ENCODE assay signal across 17 mouse cellular contexts in genomic region chr17:88029194-88029970, GRCm38 (mm10). TPM values are rescaled to one million over a fixed set of nuclear protein-coding genes. Genes with fewer than 3 reads are reported as not detected.
DNase-seq lines count a peak whose midpoint lies in the region; ATAC-seq lines count a peak whose summit lies in the region.
"Had no signal": no experiment of that assay in that cellular context is flagged by ENCODE, and none has a peak within 500 bp of the region (broad histone marks: within the 10 kb centered on the region; RNA-seq: fewer than 3 reads in every experiment).

No protein-coding gene starts in this region.

- no peaks in the 10 kb centered on the region for H3K9me3 ChIP-seq in midbrain, embryonic 13.5 days
- H3K9me3 ChIP-seq: forebrain, embryonic 15.5 days; heart, embryonic 13.5 days; hindbrain, embryonic 13.5 days; lung, embryonic 15.5 days had no signal

- no peaks in the 10 kb centered on the region; the same call in 1 of the 2 replicates for H3K36me3 ChIP-seq in midbrain, embryonic 13.5 days
- H3K36me3 ChIP-seq: forebrain, embryonic 15.5 days; heart, embryonic 13.5 days; hindbrain, embryonic 13.5 days; lung, embryonic 15.5 days had no signal

- ATAC-seq in midbrain, embryonic 13.5 days: no peak
- ATAC-seq: forebrain, embryonic 15.5 days had no signal

- no peak overlapping the region for H3K27ac ChIP-seq in midbrain, embryonic 13.5 days
- H3K27ac ChIP-seq: forebrain, embryonic 15.5 days; heart, embryonic 13.5 days; hindbrain, embryonic 13.5 days; lung, embryonic 15.5 days; stomach, postnatal 0 days had no signal

- 83% methylated on average over 17 of the region's 17 CpGs for WGBS in midbrain, embryonic 13.5 days

- no peak overlapping the region for H3K9ac ChIP-seq in midbrain, embryonic 13.5 days (replicated peaks)
- H3K9ac ChIP-seq: forebrain, embryonic 15.5 days; heart, embryonic 13.5 days; hindbrain, embryonic 13.5 days; lung, embryonic 15.5 days had no signal

- H3K27me3 ChIP-seq in midbrain, embryonic 13.5 days: no peaks in the 10 kb centered on the region
- H3K27me3 ChIP-seq: forebrain, embryonic 15.5 days; heart, embryonic 13.5 days; hindbrain, embryonic 13.5 days; lung, embryonic 15.5 days had no signal

- DNase-seq in frontal cortex, adult 2 months (ENCODE audit: extremely low spot score in 1 of 2, low spot score in 1 of 2): peak; percentile 32 to 62
- DNase-seq in frontal cortex, postnatal 10 days (ENCODE audit: low spot score in 2 of 2): no peak
- peak; percentile 17 to 67 for DNase-seq in layer of hippocampus, adult 18-20 months (ENCODE audit: low spot score in 2 of 2)
- DNase-seq in layer of hippocampus, adult 11-12 months (ENCODE audit: low spot score): no peak
- DNase-seq in right cerebral cortex, adult 18-20 months: peak; percentile 72
- DNase-seq in right cerebral cortex, postnatal 14 days: no peak
- DNase-seq in right cerebral cortex, postnatal 36 days (ENCODE audit: low spot score in 2 of 2): peak; percentile 46 to 71
- DNase-seq: adrenal gland, adult 2 months; cerebellum, adult 8-10 months; gastrocnemius, postnatal 25 days; kidney, adult 2 months had no signal

- peaks cover 21% of the 10 kb centered on the region for H3K4me1 ChIP-seq in midbrain, embryonic 13.5 days (replicated peaks)

- no peak overlapping the region for H3K4me2 ChIP-seq in midbrain, embryonic 13.5 days (replicated peaks)
- H3K4me2 ChIP-seq: forebrain, embryonic 15.5 days; heart, embryonic 13.5 days; hindbrain, embryonic 13.5 days; lung, embryonic 15.5 days had no signal

- no peak overlapping the region for H3K4me3 ChIP-seq in midbrain, embryonic 13.5 days (replicated peaks)
- H3K4me3 ChIP-seq: forebrain, embryonic 15.5 days; heart, embryonic 13.5 days; hindbrain, embryonic 13.5 days; lung, embryonic 15.5 days had no signal

RNA-seq across cellular contexts. Expression of gene Fbxo11, which starts 35.7 kb away (rescaled TPM):
- 83.2 and 87.1 TPM in 2 replicates for polyA plus RNA-seq in frontal cortex, adult 2 months (2012; rRNA removed)
- total RNA-seq in layer of hippocampus, adult 18-20 months (2021): 100 to 1,000 TPM; 123 to 128 TPM
- 30.7 and 31.2 TPM in 2 replicates for polyA plus RNA-seq in midbrain, embryonic 13.5 days (2015; fragmentation: Nextera tagmentation; extraction: Ambion mirVana)

RNA-seq across cellular contexts. Expression of gene Msh6, which starts 54.5 kb away (rescaled TPM):
- 8.6 and 8.7 TPM in 2 replicates for polyA plus RNA-seq in frontal cortex, adult 2 months (2012; rRNA removed)
- total RNA-seq in layer of hippocampus, adult 18-20 months (2021): 10 to 100 TPM; 14.6 to 15.3 TPM
- 37.3 and 38.2 TPM in 2 replicates for polyA plus RNA-seq in midbrain, embryonic 13.5 days (2015; fragmentation: Nextera tagmentation; extraction: Ambion mirVana)

Comparison
In these comparisons a context has a peak if more than half of its experiments do, and no peak if none do; other contexts are left out.
1. DNase-seq: peak in frontal cortex, adult 2 months (2 of 2), layer of hippocampus, adult 18-20 months (2 of 2), right cerebral cortex, adult 18-20 months (single experiment) and right cerebral cortex, postnatal 36 days (2 of 2); none in frontal cortex, postnatal 10 days (0 of 2), layer of hippocampus, adult 11-12 months (single experiment) and right cerebral cortex, postnatal 14 days (single experiment).